In the genomic region with DNA sequence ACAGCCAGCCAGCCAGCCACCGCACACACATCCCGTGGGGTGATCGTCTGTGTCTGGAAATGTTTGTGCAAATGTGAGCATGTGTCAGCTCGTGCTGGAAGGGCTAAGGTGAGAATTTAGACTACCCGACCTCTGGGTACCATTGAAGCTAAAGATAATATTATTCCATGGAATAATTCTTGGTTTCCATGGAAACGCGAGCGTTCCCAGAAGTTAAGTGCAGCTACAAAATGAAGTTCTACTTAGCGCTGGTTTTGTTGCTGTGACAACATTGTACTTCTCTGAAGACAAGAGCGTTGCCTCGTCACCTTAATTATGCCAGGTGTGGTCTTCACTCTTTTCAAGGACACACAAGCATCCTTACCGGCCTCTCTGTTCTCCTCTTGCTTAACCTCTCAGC, we compare ENCODE assay signal across 19 mouse cellular contexts. TPM values are rescaled to one million over a fixed set of nuclear protein-coding genes. Genes with fewer than 3 reads are reported as not detected.
A peak's percentile ranks its signal among the peaks of the same experiment; 100 is the strongest.
DNase-seq lines count a peak whose midpoint lies in the region; ATAC-seq and TF ChIP-seq lines count a peak whose summit lies in the region.
"Had no signal": no experiment of that assay in that cellular context is flagged by ENCODE, and none has a peak within 500 bp of the region (broad histone marks: within the 10 kb centered on the region; RNA-seq: fewer than 3 reads in every experiment).

No protein-coding gene starts in this region.

- no peaks in the 10 kb centered on the region for H3K27me3 ChIP-seq in hindbrain, postnatal 0 days (ENCODE audit: insufficient read depth, low read length)
- H3K27me3 ChIP-seq in hindbrain, embryonic 14.5 days (ENCODE audit: control insufficient read depth, insufficient read depth, low read length), result no peaks in the 10 kb centered on the region
- no peaks in the 10 kb centered on the region for H3K27me3 ChIP-seq in midbrain, embryonic 11.5 days (ENCODE audit: control insufficient read depth, insufficient read depth, low read length)
- no peaks in the 10 kb centered on the region for H3K27me3 ChIP-seq in midbrain, embryonic 13.5 days
- H3K27me3 ChIP-seq: embryonic facial prominence, embryonic 13.5 days; heart, embryonic 13.5 days; hindbrain, embryonic 15.5 days had no signal

- peak overlapping the region; percentile 24; the same call in 1 of the 2 replicates for H3K4me2 ChIP-seq in hindbrain, postnatal 0 days (ENCODE audit: low read depth, low read length)
- H3K4me2 ChIP-seq in hindbrain, embryonic 14.5 days (replicated peaks), result no peak overlapping the region
- H3K4me2 ChIP-seq in midbrain, embryonic 11.5 days, result no peak overlapping the region
- H3K4me2 ChIP-seq in midbrain, embryonic 13.5 days (replicated peaks), result no peak overlapping the region
- H3K4me2 ChIP-seq: embryonic facial prominence, embryonic 13.5 days; heart, embryonic 13.5 days; hindbrain, embryonic 15.5 days had no signal

- peak; percentile 28 for DNase-seq in embryo, embryonic 10.5 days (ENCODE audit: low spot score)
- DNase-seq in embryo, embryonic 10 days (ENCODE audit: low spot score), result no peak
- DNase-seq in hindbrain, postnatal 0 days (ENCODE audit: low spot score), result peak; percentile 53
- no peak for DNase-seq in hindbrain, embryonic 14.5 days (ENCODE audit: low spot score)
- DNase-seq in midbrain, embryonic 11.5 days (ENCODE audit: low spot score, missing footprints), result peak; percentile 77
- peak; percentile 8 for DNase-seq in fibroblast of lung, adult 2 months (ENCODE audit: low read depth)
- DNase-seq in urinary bladder, adult 18-20 months (ENCODE audit: low spot score in 2 of 2), result no peak
- DNase-seq: adrenal gland, postnatal 10 days; cerebellum, adult 11 months; gastrocnemius, postnatal 14 days; heart, adult 18-20 months; kidney, adult 11 months; liver; lung, postnatal 14 days; thymus, postnatal 36 days had no signal

- no peaks in the 10 kb centered on the region for H3K36me3 ChIP-seq in hindbrain, postnatal 0 days (ENCODE audit: insufficient read depth, low read length)
- H3K36me3 ChIP-seq in hindbrain, embryonic 14.5 days (replicated peaks; ENCODE audit: control insufficient read depth, insufficient read depth), result no peaks in the 10 kb centered on the region
- H3K36me3 ChIP-seq in midbrain, embryonic 11.5 days (ENCODE audit: control insufficient read depth, insufficient read depth, low read length), result no peaks in the 10 kb centered on the region
- H3K36me3 ChIP-seq in midbrain, embryonic 13.5 days, result no peaks in the 10 kb centered on the region
- H3K36me3 ChIP-seq: embryonic facial prominence, embryonic 13.5 days; heart, embryonic 13.5 days; hindbrain, embryonic 15.5 days had no signal

- H3K4me3 ChIP-seq in hindbrain, postnatal 0 days (ENCODE audit: low read length), result no peak overlapping the region
- no peak overlapping the region for H3K4me3 ChIP-seq in hindbrain, embryonic 14.5 days (replicated peaks; ENCODE audit: low read length)
- H3K4me3 ChIP-seq in midbrain, embryonic 11.5 days (ENCODE audit: low read depth, low read length), result no peak overlapping the region
- H3K4me3 ChIP-seq in midbrain, embryonic 13.5 days (replicated peaks), result no peak overlapping the region
- H3K4me3 ChIP-seq: embryonic facial prominence, embryonic 13.5 days; heart, embryonic 13.5 days; hindbrain, embryonic 15.5 days had no signal

- H3K4me1 ChIP-seq in hindbrain, postnatal 0 days (ENCODE audit: insufficient read depth, low read length), result no peaks in the 10 kb centered on the region
- no peaks in the 10 kb centered on the region for H3K4me1 ChIP-seq in hindbrain, embryonic 14.5 days (replicated peaks; ENCODE audit: control insufficient read depth, insufficient read depth, low read length)
- H3K4me1 ChIP-seq in midbrain, embryonic 11.5 days (ENCODE audit: control insufficient read depth, insufficient read depth, low read length), result no peaks in the 10 kb centered on the region
- H3K4me1 ChIP-seq in midbrain, embryonic 13.5 days (replicated peaks), result no peaks in the 10 kb centered on the region
- H3K4me1 ChIP-seq: embryonic facial prominence, embryonic 13.5 days; heart, embryonic 13.5 days; hindbrain, embryonic 15.5 days had no signal

- ATAC-seq in hindbrain, postnatal 0 days, result no peak
- no peak for ATAC-seq in hindbrain, embryonic 14.5 days (ENCODE audit: low FRiP score)
- no peak for ATAC-seq in midbrain, embryonic 11.5 days (ENCODE audit: low FRiP score)
- no peak for ATAC-seq in midbrain, embryonic 13.5 days

- H3K27ac ChIP-seq in hindbrain, postnatal 0 days, result no peak overlapping the region
- H3K27ac ChIP-seq in hindbrain, embryonic 14.5 days, result no peak overlapping the region
- no peak overlapping the region for H3K27ac ChIP-seq in midbrain, embryonic 11.5 days (ENCODE audit: low read depth, low read length)
- H3K27ac ChIP-seq in midbrain, embryonic 13.5 days, result no peak overlapping the region
- H3K27ac ChIP-seq: embryonic facial prominence, embryonic 13.5 days; heart, embryonic 13.5 days; hindbrain, embryonic 15.5 days had no signal

- no peak overlapping the region for H3K9ac ChIP-seq in hindbrain, postnatal 0 days (replicated peaks; ENCODE audit: low read length)
- no peak overlapping the region for H3K9ac ChIP-seq in hindbrain, embryonic 14.5 days
- H3K9ac ChIP-seq in midbrain, embryonic 11.5 days (ENCODE audit: low read length), result no peak overlapping the region
- H3K9ac ChIP-seq in midbrain, embryonic 13.5 days (replicated peaks), result no peak overlapping the region
- H3K9ac ChIP-seq: embryonic facial prominence, embryonic 13.5 days; heart, embryonic 13.5 days; hindbrain, embryonic 15.5 days had no signal

- 59% methylated on average over 12 of the region's 12 CpGs for WGBS in hindbrain, postnatal 0 days
- WGBS in hindbrain, embryonic 14.5 days, result 71% methylated on average over 12 of the region's 12 CpGs
- 80% methylated on average over 12 of the region's 12 CpGs for WGBS in midbrain, embryonic 11.5 days
- 73% methylated on average over 12 of the region's 12 CpGs for WGBS in midbrain, embryonic 13.5 days

- no peaks in the 10 kb centered on the region for H3K9me3 ChIP-seq in hindbrain, postnatal 0 days (ENCODE audit: low read length)
- H3K9me3 ChIP-seq in hindbrain, embryonic 14.5 days (ENCODE audit: control insufficient read depth, low read length), result no peaks in the 10 kb centered on the region
- H3K9me3 ChIP-seq in midbrain, embryonic 11.5 days (ENCODE audit: control insufficient read depth, low read length), result no peaks in the 10 kb centered on the region
- no peaks in the 10 kb centered on the region for H3K9me3 ChIP-seq in midbrain, embryonic 13.5 days
- H3K9me3 ChIP-seq: embryonic facial prominence, embryonic 13.5 days; heart, embryonic 13.5 days; hindbrain, embryonic 15.5 days had no signal

- no peak for TF ChIP-seq CTCF in hindbrain, postnatal 0 days (IDR thresholded peaks at IDR 0.05; ENCODE audit: low read depth)

RNA-seq across cellular contexts. Expression of gene Atp23, which starts 39.0 kb away (rescaled TPM):
- 12.5 and 14.3 TPM in 2 replicates for total RNA-seq in hindbrain, postnatal 0 days (2014; rRNA removed)
- 19.1 and 20.2 TPM in 2 replicates for polyA plus RNA-seq in hindbrain, postnatal 0 days (2015; fragmentation: Nextera tagmentation; extraction: Ambion mirVana)
- 15.9 and 16.5 TPM in 2 replicates for polyA plus RNA-seq in hindbrain, embryonic 14.5 days (2014; fragmentation: Nextera tagmentation; extraction: Ambion mirVana)
- polyA plus RNA-seq in midbrain, embryonic 11.5 days (2014; fragmentation: Nextera tagmentation; extraction: Ambion mirVana), result 15.9 and 17.8 TPM in 2 replicates
- polyA plus RNA-seq in midbrain, embryonic 13.5 days (2015; fragmentation: Nextera tagmentation; extraction: Ambion mirVana), result 9.1 and 9.2 TPM in 2 replicates

Comparison
In these comparisons a context has a peak if more than half of its experiments do, and no peak if none do; other contexts are left out.
1. DNase-seq: peak in embryo, embryonic 10.5 days (single experiment), hindbrain, postnatal 0 days (single experiment), midbrain, embryonic 11.5 days (single experiment) and fibroblast of lung, adult 2 months (single experiment); none in embryo, embryonic 10 days (single experiment), hindbrain, embryonic 14.5 days (single experiment) and urinary bladder, adult 18-20 months (0 of 2).